ENCODE assay signal across 8 mouse cellular contexts in genomic region chr2:125507893-125508292, GRCm38 (mm10). TPM values are rescaled to one million over a fixed set of nuclear protein-coding genes. Genes with fewer than 3 reads are reported as not detected.
DNase-seq lines count a peak whose midpoint lies in the region; ATAC-seq and TF ChIP-seq lines count a peak whose summit lies in the region.

Gene Fbn1 (minus strand): TSS chr2:125507993.

- no peaks in the 10 kb centered on the region for H3K9me3 ChIP-seq in embryonic facial prominence, embryonic 13.5 days
- H3K9me3 ChIP-seq in heart, postnatal 0 days (replicated peaks; ENCODE audit: control insufficient read depth, low read length), result no peaks in the 10 kb centered on the region
- no peaks in the 10 kb centered on the region for H3K9me3 ChIP-seq in midbrain, embryonic 10.5 days (replicated peaks)

- TF ChIP-seq POLR2A in heart, adult 2 months (IDR thresholded peaks at IDR 0.05; ENCODE audit: insufficient read depth, low read depth, low read length), result no peak

- peaks cover 9% of the 10 kb centered on the region for H3K4me1 ChIP-seq in heart, adult 2 months (ENCODE audit: control insufficient read depth, insufficient read depth, low read length)
- peaks cover 18% of the 10 kb centered on the region for H3K4me1 ChIP-seq in embryonic facial prominence, embryonic 13.5 days
- H3K4me1 ChIP-seq in heart, postnatal 0 days (ENCODE audit: control insufficient read depth, insufficient read depth), result 0 out of 2 replicates have a peak, but pooled peaks cover 7% of the 10 kb centered on the region
- H3K4me1 ChIP-seq in midbrain, embryonic 10.5 days, result peaks cover 28% of the 10 kb centered on the region

- peak within 1 kb of the TSS; percentile 83 for H3K9ac ChIP-seq in heart, adult 2 months (ENCODE audit: low read depth, low read length)
- peak within 1 kb of the TSS; percentile 90 for H3K9ac ChIP-seq in embryonic facial prominence, embryonic 13.5 days
- H3K9ac ChIP-seq in heart, postnatal 0 days (replicated peaks; ENCODE audit: low read depth, low read length), result peak within 1 kb of the TSS; percentile 57

- H3K4me3 ChIP-seq in heart, adult 2 months, result peak within 1 kb of the TSS; percentile 56
- peak within 1 kb of the TSS; percentile 67 for H3K4me3 ChIP-seq in embryonic facial prominence, embryonic 13.5 days
- peak within 1 kb of the TSS; percentile 60 for H3K4me3 ChIP-seq in heart, postnatal 0 days (ENCODE audit: low read depth, low read length)
- H3K4me3 ChIP-seq in midbrain, embryonic 10.5 days, result peak within 1 kb of the TSS; percentile 70

- WGBS in heart, adult 2 months, result 87% methylated on average over 4 of the region's 4 CpGs
- WGBS in embryonic facial prominence, embryonic 13.5 days, result 84% methylated on average over 4 of the region's 4 CpGs
- 88% methylated on average over 4 of the region's 4 CpGs for WGBS in heart, postnatal 0 days
- WGBS in midbrain, embryonic 10.5 days, result 83% methylated on average over 4 of the region's 4 CpGs

- TF ChIP-seq EP300 in heart, adult 2 months (IDR thresholded peaks at IDR 0.05; ENCODE audit: insufficient read depth, low read depth, low read length), result no peak
- no peak for TF ChIP-seq EP300 in heart, postnatal 0 days (IDR thresholded peaks at IDR 0.05; ENCODE audit: low read depth)

- DNase-seq in heart, adult 2 months, result no peak
- DNase-seq in heart, adult 9 months (ENCODE audit: low spot score in 2 of 2), result no peak
- DNase-seq in heart, postnatal 0 days (ENCODE audit: low spot score), result no peak
- no peak for DNase-seq in midbrain, embryonic 10.5 days (ENCODE audit: low spot score)
- no peak for DNase-seq in frontal cortex, postnatal 36 days (ENCODE audit: low spot score in 2 of 2)
- no peak for DNase-seq in cerebellum, postnatal 14 days
- DNase-seq in right cerebral cortex, postnatal 10 days (ENCODE audit: low spot score in 2 of 2), result no peak

- no peaks in the 10 kb centered on the region for H3K79me2 ChIP-seq in heart, adult 2 months (replicated peaks; ENCODE audit: control insufficient read depth, insufficient read depth, low read length)

- intact Hi-C loops in heart, adult 2 months (cut with DNase I), result loop anchor here (5.0 to 10.0 kb wide), 3 partner anchors 96 to 151 kb away; no protein-coding TSS in a partner anchor

- TF ChIP-seq CTCF in heart, adult 2 months (IDR thresholded peaks at IDR 0.05), result no peak
- no peak for TF ChIP-seq CTCF in heart, postnatal 0 days (IDR thresholded peaks at IDR 0.05; ENCODE audit: low read depth)

- no peaks in the 10 kb centered on the region for H3K36me3 ChIP-seq in heart, adult 2 months (ENCODE audit: control insufficient read depth, insufficient read depth, low read length)
- no peaks in the 10 kb centered on the region for H3K36me3 ChIP-seq in embryonic facial prominence, embryonic 13.5 days
- no peaks in the 10 kb centered on the region for H3K36me3 ChIP-seq in heart, postnatal 0 days (replicated peaks; ENCODE audit: control insufficient read depth, insufficient read depth, low read length)
- no peaks in the 10 kb centered on the region; the same call in 1 of the 2 replicates for H3K36me3 ChIP-seq in midbrain, embryonic 10.5 days

- H3K27me3 ChIP-seq in heart, adult 2 months (ENCODE audit: control insufficient read depth, insufficient read depth, low read length), result no peaks in the 10 kb centered on the region
- H3K27me3 ChIP-seq in embryonic facial prominence, embryonic 13.5 days, result no peaks in the 10 kb centered on the region
- H3K27me3 ChIP-seq in heart, postnatal 0 days (ENCODE audit: control insufficient read depth, insufficient read depth, low read length), result peaks cover 19% of the 10 kb centered on the region
- peaks cover 36% of the 10 kb centered on the region for H3K27me3 ChIP-seq in midbrain, embryonic 10.5 days (ENCODE audit: low read depth, poor library complexity, severe bottlenecking)

- H3K27ac ChIP-seq in heart, adult 2 months, result peak within 1 kb of the TSS; percentile 93
- H3K27ac ChIP-seq in embryonic facial prominence, embryonic 13.5 days, result peak within 1 kb of the TSS; percentile 95
- H3K27ac ChIP-seq in heart, postnatal 0 days (ENCODE audit: low read depth), result peak within 1 kb of the TSS; percentile 85
- peak within 1 kb of the TSS; percentile 85 for H3K27ac ChIP-seq in midbrain, embryonic 10.5 days (replicated peaks)

- no peak for ATAC-seq in embryonic facial prominence, embryonic 13.5 days (ENCODE audit: insufficient number of reproducible peaks, insufficient read depth, low FRiP score, low TSS enrichment, low read depth)
- no peak for ATAC-seq in heart, postnatal 0 days (ENCODE audit: insufficient read depth, low read depth)

- H3K4me2 ChIP-seq in embryonic facial prominence, embryonic 13.5 days, result peak within 1 kb of the TSS; percentile 86
- H3K4me2 ChIP-seq in heart, postnatal 0 days (ENCODE audit: low read depth, low read length), result peak within 1 kb of the TSS; percentile 91

RNA-seq across cellular contexts. Expression of gene Fbn1, which starts in this region (rescaled TPM):
- 10 to 100 TPM; 28.8 to 43.9 TPM for total RNA-seq in heart, adult 2 months (2021)
- polyA plus RNA-seq in heart, adult 2 months (2012; rRNA removed), result 15.0 and 27.6 TPM in 2 replicates
- polyA plus RNA-seq in embryonic facial prominence, embryonic 13.5 days (2015; fragmentation: Nextera tagmentation; extraction: Ambion mirVana), result 19.3 and 24.4 TPM in 2 replicates
- total RNA-seq in heart, postnatal 0 days (2014; rRNA removed; ENCODE audit: low replicate concordance), result 101 and 127 TPM in 2 replicates
- polyA plus RNA-seq in heart, postnatal 0 days (2015; fragmentation: Nextera tagmentation; extraction: Ambion mirVana), result 11.7 and 12.7 TPM in 2 replicates
- 4.8 and 7.1 TPM in 2 replicates for polyA plus RNA-seq in midbrain, embryonic 10.5 days (2016; fragmentation: Nextera tagmentation; extraction: Ambion mirVana)
